Mouse (Mus musculus): ENCODE data around the gene Rbks. TPM values are rescaled to one million over a fixed set of nuclear protein-coding genes. Genes with fewer than 3 reads are reported as not detected.
A peak's percentile ranks its signal among the peaks of the same experiment; 100 is the strongest.
"Not testable (repeated sequence)": the region's sequence is repeated elsewhere in the genome, so short reads cannot be mapped to it uniquely, and the experiment has no call there.

Gene Rbks
- total RNA-seq, 1 experiment from 2014 or later, result 17.7 TPM

DNA sequence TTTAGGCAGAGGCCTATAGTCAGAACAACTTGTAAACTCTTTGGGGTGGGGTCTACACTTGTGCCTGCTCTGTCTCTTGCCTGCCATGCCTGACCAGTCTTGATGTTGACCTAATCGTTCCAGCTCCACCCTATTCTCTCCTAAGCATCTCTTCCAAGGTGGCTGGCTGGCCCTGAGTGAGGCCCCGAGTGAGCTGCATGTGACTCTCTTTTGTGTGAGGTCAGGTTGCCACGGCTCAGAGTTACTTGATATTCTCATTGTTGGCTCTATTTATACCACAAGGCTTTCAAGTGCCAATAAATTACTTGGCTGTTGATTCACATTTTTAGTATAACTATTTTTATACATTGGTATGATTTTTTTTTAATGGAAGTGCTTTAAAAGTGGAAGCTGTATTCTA lies 70.3 kb downstream of the Rbks start:
- no peak for DNase-seq

GRCm38 (mm10) chr5:31620326-31620725 lies 77.1 kb downstream of the Rbks start:
- no peak for DNase-seq

DNA sequence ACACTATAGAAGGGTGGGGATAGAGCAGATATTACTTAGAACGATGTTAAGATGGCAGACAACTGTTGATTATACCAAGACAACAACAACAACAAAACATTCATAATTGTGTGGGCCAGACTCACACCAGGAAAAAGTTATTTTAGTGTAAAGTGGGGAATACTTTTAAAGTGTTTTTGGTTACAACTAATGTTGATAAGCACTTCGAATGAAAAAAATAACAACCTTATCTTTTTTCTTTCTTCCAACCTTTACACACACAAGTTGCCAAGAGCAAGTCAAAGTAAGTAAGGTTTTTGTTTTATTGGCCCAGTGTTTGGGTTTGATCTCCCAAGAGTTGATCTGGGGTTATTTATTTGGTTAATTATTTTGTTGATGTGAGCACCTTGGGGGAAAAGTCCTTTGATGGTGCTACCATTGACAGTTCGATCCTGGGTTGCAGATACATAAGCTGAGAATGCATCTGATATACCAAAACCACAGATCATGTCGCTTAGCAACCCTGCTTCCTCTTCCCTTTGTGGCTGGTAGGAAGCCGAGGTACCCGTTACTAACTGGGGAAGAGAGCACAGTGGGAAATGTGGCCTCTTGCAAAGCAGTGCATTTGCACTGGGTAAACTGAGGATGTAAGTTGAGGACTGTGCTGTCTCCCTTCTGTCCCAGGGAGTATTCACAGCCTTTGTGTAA lies 82.9 kb downstream of the Rbks start:
- no peak for DNase-seq

- DNase-seq, result peak; percentile 81
These were observed 83.6 kb downstream of the Rbks start for GRCm38 (mm10) chr5:31613852-31614286.

GRCm38 (mm10) chr5:31611186-31611585 lies 86.2 kb downstream of the Rbks start:
- no peak for DNase-seq

GRCm38 (mm10) chr5:31610376-31611086 lies 86.9 kb downstream of the Rbks start:
- no peak for DNase-seq

- no peak for DNase-seq
These were observed 91.3 kb downstream of the Rbks start for GRCm38 (mm10) chr5:31606151-31606550.

GRCm38 (mm10) chr5:31603766-31604165 lies 93.7 kb downstream of the Rbks start:
- peak; percentile 26 for DNase-seq

DNA sequence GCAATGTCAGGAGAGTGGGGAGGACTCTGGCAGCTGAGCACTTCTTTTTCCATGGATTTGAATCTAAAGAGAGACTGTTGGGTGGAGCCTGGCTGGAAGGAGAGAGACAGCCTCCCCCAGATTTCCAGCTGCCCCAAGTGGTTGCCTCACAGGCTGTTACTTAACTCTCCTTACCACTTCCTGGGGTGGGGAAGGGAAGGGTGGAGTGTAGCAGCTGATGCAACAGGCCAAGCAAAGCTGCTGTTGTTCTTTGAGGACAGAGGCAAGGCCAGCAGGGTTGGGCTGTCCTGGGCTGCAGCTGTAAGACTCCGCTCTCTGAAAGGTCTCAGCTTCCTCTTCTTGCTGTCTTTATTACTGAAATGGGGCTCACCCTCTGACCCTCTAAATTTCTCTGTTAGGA lies 95.0 kb downstream of the Rbks start:
- peak; percentile 64 for DNase-seq

DNA sequence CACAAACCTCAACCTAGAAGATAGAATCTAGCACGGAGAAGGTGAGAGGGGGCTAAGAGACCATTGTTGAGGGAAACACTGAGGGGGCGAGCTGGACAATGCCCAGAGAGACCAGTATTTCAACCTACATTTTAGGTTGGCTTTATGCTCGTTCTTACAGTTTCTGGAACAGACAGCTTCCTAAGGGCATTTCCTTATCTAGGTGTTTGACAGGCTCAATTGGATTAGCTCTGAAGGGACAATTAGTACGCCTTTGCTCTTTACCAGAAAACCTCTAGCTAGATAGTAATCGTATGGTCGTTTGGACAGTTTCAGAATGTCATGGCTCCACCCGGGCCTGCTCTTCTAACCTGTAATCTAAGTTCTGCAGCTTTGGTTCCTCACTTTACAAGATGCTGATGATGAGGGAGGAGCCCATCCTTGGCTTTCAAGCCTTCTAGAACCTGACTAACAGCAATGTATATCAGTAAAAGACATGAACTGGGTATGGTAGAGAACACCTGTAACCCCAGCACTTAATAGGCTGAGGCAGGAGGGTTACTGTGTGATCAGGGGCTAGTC lies 96.2 kb downstream of the Rbks start:
- DNase-seq, result no peak

GRCm38 (mm10) chr5:31599161-31599560 lies 98.3 kb downstream of the Rbks start:
- DNase-seq, result no peak

DNA sequence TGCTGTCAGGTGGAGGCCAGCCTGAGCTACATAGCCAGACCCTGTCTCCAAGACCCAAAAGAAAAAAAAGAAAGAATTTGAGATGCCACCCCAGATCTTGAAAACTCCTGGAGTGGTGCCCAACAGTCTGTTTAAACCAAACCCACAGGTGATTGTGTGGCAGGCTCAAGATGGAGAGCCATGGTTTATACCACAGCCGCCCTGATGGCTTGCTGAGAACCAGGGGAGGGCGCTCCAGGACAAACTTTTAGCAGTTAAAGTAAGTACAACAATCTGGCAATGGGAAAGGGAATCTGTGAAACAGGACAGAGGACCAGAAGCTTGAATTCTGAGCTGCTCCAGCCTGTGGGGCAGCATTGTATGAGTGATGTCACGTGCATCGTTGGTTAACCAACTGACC lies 98.8 kb downstream of the Rbks start:
- peak; percentile 67 for DNase-seq

DNA sequence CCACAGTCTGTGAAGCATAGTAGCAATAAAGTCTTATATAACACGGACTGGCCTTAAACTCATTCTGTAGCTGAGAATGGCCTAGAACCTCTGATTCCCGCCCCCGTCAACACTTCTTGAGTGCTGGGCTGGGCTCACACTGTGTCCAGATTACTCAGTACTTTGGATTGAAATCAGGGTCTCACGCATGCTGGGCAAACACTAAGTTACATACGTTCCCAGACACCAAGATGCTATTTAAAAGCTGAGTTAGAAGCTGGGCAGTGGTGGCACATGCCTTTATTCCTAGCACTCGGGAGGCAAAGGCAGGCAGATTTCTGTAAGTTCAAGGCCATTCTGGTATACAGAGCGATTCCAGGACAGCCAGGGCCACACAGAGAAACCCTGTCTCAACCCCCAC lies 99.3 kb downstream of the Rbks start:
- DNase-seq, result no peak

DNA sequence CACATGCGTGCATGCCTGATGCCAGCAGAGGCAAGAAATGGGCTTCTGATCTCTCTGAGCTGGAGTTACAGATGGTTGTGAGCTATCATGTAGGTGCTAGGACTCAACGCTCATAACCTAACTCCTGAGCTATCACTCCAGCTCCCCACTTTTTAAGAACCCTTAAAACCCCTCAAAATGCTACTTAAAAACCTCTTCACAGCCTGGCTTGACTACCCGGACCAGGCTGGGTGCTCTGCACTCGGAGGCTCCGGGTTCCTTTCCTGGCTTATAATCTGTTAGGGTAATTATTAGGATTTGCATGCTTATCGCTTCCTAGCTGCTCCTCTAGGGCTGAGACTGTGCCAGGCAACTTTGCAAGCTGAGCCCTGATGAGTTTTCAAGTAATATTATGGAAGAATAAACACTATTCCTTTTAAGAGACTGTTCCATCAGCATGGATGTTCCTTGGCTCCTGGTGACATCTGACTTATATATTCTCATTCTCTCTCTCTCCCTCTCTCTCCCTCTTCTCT lies 99.9 kb downstream of the Rbks start:
- DNase-seq, result no peak

DNA sequence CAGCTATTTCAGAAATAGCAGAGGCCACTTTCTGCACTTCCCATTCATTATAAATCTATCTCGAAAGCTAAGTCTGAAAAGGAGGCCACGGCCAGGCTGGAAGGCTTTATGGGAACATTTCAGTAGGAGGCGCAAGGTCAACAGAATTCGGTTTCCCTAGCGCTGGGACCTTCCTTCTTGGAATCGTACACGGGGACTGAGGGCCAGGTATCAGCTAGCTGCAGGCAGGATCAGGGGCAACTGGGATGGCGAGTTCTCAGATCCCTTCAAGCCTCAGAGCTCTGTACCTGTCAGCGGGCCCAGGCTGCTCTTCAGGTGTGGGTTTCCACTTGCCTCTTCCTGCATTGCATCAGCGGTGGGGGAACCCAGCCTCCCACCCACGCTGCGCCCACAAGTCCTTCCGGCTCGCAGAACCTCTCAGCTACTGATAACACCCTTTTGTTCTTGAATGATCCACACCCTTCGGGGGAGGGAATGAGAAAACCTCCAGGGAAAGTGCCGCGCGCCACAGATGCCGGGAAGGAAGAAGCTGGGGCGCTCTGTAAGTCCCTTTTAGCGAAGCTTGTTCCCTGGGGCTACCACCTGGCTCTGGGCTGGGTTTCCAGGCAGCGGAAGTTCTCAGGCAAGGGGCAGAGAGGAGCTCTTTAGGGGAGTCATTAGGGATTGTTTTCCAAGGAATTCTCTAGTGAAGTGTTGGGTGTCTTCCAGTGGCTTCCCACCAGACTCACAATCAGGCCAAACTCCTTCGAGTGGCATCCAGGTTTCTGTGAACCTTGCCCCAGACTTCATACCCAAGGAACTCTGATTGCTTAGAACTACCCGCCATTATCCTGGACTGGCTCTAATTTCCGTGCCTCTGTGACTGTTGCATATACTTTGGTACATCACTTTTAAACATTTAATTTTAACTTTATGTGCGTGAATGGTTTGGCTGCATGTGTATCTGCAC lies 100.7 kb downstream of the Rbks start, which contains the start of gene Mrpl33:
Gene Mrpl33 (plus strand): TSS at position 455 of the 949 bp plus-strand sequence.
- peak; percentile 57 for DNase-seq

DNA sequence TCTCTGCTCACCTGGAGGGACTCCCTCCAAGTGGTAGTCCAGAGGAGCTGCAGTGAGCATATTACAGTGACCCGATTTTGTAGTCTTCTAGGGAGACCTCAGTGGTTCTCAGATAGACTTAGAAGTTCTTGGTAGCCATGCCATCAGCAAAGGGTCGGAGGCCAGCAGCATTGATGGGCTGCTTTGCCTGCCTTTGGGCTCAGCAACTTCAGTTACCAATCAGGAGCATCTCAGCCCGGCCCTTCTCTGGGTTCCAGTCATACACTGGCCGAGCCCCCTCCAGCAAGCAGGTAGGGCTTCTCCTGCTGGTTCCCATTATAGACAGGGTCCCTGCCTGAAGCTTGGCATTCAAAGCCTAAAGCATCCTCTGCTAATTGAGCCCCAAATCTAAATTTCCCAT lies 101.6 kb downstream of the Rbks start:
- no peak for DNase-seq

GRCm38 (mm10) chr5:31591122-31591521 lies 106.3 kb downstream of the Rbks start:
- no peak for DNase-seq

- no peak for DNase-seq
These were observed 107.6 kb downstream of the Rbks start for GRCm38 (mm10) chr5:31589711-31590319.

- not testable (repeated sequence) for DNase-seq
These were observed 108.8 kb downstream of the Rbks start for GRCm38 (mm10) chr5:31588672-31589071.

DNA sequence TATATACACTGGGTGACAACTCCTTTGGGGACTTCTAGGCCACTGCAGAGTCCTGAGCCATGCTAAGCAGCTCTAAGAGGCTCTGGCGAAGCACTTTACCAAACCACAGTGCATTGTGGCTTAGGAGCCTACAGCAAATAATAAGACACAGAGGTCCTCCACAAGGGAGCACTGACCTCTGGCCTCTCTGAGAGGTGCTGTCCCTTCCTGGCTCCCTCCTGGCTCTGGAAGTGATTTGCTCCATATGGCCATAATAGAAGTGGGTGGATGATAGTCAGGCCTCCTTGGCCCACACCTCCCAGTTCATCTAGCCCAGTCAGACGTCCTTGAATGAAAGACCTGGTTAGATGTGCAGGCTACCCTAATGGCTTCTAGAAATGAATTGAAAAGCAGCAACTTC lies 109.4 kb downstream of the Rbks start:
- no peak for DNase-seq

- DNase-seq, result no peak
These were observed 111.9 kb downstream of the Rbks start for GRCm38 (mm10) chr5:31585526-31585925.

- no peak for DNase-seq
These were observed 114.2 kb downstream of the Rbks start for GRCm38 (mm10) chr5:31583261-31583660.

Measured in adrenal gland, postnatal 25 days (tissue).